Mouse (Mus musculus) ovary, postnatal 14 days (tissue): Measurements from ENCODE around the gene Gabarapl2.

Experiments used
- DNase-seq: peaks from one replicate; pipeline ENCODE4 v3.0.0; 2022; ENCODE audit warnings: low spot score

The Gabarapl2 gene

DNA sequence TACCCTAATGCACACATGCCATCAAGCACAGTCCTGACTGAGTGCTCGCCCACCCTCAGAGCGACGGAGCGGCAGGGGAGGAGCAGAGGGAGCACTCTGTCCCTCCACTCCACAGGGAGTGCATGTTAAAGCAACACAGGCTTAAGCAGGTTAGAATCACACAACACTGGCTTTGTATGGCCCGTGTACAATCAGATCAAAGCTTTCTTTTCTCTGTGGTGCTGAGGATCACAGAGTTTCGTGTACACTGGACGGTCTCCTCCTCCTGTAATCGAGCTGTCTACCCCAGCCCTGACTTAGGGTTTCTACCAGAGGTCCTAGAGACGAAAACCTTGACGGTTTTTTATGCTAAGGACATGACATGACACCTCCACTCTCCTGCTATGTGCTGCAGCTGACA is 28.0 kb downstream of the Gabarapl2 start:
- no peak for DNase-seq

- DNase-seq: no peak
These were observed 28.5 kb downstream of the Gabarapl2 start for GRCm38 (mm10) chr8:111968991-111969390.

DNA sequence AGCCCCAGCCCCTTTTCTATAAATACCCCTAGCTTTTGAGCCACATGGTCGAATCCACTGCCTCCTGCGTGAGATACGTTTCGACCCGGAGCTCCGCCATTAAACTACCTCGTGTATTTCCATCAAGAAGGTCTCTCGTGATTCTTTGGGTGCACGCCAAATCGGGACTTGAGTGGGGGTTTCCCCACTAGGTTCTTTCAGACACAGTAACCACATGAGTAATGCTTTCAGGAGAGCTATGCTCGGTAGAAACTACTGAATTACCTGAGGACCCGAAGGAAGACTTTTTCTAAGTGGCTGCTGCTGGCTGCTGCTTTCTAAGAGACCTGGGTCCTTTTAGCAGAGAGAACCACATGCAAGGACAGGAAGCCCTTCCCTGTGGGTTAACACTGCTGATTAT is 33.6 kb downstream of the Gabarapl2 start:
- DNase-seq: no peak

DNA sequence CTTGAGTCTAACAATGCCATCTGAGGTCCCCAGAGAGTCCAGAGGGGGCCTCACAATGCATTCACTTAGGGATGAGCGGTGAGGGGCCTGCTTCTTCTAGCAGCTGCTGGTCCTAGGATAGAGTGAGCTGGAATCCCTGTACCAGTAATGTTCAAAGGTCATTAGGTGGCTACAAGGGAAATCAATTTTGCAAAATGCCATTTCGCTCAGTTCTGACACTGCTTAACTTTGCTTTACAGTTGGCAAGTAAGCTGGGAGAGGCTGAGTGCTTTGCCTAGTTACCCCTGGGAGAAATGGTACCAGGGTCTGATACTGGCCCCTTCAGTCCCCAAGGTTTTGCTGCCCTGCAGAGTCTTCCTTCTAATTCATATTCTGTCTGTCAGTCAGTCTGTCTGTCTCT is 35.2 kb downstream of the Gabarapl2 start:
- no peak for DNase-seq

DNA sequence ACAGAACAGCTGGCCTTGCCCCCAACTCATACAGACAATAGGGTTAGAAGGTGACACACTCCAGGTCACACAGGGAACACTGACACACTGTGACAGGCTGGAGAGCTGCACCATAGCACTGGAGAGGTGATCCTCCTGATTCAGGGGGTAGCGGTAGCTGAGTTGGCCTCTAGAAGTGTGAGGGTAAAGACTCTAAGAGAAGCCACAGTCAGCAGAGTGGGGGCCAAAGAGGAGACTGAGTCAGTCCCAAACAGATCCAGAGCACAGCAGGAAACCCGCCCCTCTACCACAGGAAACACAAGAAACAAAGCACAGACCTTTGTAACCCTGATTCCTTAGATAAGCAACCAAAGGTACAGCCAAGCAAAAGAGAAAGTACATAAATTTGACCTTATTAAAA is 35.8 kb downstream of the Gabarapl2 start:
- DNase-seq: no peak

- no peak for DNase-seq
These were observed 37.6 kb downstream of the Gabarapl2 start for GRCm38 (mm10) chr8:111978147-111978546.

DNA sequence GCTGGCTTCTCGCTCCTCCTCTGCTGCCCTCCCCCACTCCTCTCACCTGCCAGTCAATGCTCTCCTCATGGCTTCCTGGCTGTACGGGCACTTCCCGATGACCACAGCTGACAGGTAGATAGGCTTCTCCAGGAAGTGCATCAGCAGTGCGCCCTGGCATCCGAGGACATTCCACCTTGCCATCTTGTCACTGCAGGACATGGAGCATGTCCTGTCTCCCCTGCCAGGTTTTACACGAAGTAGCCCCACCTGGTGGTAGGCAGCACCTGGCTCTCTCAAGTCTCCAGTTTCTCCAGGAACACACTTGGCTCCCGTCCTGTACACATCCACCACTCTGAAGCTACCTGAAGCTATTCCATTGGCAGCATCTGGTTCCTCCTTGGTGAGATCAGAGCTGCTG is 41.6 kb downstream of the Gabarapl2 start:
- DNase-seq: no peak

- no peak for DNase-seq
These were observed 44.0 kb downstream of the Gabarapl2 start for GRCm38 (mm10) chr8:111984511-111984910.

DNA sequence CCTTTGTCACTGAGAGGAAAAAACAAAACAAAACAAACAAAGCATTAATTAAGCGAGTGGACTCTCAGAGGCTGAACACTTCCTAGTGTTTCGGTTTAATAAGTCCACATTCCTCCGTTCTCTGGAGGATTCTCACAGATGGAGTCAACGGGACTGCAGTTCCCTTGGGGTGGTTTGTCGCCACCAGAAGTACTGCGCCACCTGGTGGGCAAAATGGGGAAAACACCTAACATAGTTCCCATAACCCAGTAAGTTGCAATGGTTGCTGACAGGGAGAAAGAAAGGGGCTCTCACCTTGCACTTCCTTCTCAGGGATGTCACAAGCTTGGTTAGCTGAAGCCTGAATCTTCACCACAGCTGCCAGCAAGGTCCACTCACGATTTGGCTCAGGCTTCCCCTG is 49.4 kb downstream of the Gabarapl2 start:
- peak; percentile 76 for DNase-seq

DNA sequence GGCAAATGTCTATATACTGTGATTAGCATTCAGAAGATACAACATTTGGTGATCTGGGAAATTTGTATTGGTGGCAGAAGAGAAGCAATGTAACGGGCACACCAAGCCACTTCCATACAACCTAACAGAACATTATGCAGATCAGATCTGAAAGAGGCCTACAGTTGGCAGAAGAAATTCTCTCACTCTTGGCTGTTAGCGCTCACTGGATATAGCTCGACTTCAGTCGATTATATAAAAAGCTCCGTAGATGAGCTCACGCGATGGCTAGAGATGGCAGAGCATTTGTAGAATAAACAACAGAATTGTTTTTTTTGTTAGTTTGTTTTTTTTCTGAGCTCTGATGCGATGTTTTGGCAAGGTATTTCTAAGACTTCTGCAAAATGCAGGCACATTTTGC is 50.8 kb downstream of the Gabarapl2 start:
- DNase-seq: no peak

DNA sequence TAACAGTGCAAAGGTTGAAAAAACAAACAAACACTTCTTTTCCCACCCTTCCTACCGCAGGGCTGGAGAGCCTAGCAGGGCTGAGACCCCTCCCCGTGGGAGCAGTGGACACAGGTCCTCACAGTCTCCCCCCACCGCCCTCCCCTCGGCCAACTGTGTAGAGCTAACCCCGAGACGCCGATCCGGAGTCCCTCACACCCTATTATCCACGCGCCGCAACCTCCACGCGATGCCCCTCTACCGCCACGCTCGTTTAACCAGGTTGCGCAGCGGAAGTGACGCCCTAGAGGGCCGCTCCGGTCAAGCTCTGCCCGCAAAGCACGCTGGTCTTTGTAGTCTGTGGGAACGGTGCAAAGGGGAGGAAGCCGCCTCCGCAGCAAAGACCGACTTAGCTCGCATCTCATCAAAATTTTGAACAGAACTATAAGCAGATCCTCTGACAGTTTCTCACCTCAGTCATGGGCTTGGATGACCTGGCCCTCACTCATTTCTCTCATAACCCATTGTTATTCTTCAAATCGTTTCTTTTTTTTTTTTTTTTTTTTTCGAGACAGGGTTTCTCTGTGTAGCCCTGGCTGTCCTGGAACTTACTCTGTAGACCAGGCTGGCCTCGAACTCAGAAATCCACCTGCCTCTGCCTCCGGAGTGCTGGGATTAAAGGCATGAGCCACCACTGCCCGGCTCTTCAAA is 51.7 kb downstream of the Gabarapl2 start, which contains the start of gene Adat1:
Adat1 (minus strand) TSS at position 290 of the 690 bp plus-strand sequence.
- DNase-seq: peak; percentile 63

DNA sequence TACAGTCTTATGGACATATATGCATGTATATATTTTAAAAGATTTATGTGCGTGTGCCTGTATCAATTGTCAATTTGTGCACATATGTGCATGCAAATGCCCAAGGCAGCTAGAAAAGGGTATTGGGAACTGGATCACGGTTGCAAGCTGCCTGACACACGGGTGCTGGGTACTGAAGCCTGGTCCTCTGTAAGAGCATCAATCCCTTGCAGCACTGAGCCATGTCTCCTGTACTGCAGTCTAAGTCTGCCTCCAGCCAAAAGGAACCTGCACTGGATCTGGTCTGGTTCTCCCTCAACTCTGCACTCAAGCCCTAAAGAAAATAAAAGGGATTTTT is 52.2 kb downstream of the Gabarapl2 start:
- DNase-seq: no peak
